Mouse (Mus musculus): ENCODE measurements at regions not wholly inside any gene's neighbourhood (a gene's known extent, or its start where the extent isn't known, plus 50 kb on each side); places are given as distances from the start of the nearest gene placed in this dataset.

- no peaks in the 10 kb centered on the region for H3K9me3 ChIP-seq
- H3K27me3 ChIP-seq (replicated peaks) = no peaks in the 10 kb centered on the region
- no peaks in the 10 kb centered on the region for H3K36me3 ChIP-seq
- no peak overlapping the region for H3K9ac ChIP-seq
- WGBS = 80% methylated on average over 4 of the region's 4 CpGs
- no peak overlapping the region for H3K27ac ChIP-seq
- no peak overlapping the region for H3K4me2 ChIP-seq (replicated peaks)
- H3K4me3 ChIP-seq (replicated peaks) = no peak overlapping the region
- ATAC-seq = no peak
- H3K4me1 ChIP-seq (replicated peaks) = no peaks in the 10 kb centered on the region
Observed at GRCm38 (mm10) chr4:9046030-9046429, 807.2 kb upstream of the Car8 start.

- WGBS = 86% methylated on average over 4 of the region's 4 CpGs
- no peaks in the 10 kb centered on the region for H3K4me1 ChIP-seq (replicated peaks)
- no peak overlapping the region for H3K27ac ChIP-seq
- no peak overlapping the region for H3K9ac ChIP-seq
- H3K27me3 ChIP-seq (replicated peaks) = no peaks in the 10 kb centered on the region
- ATAC-seq = no peak
- no peak overlapping the region for H3K4me2 ChIP-seq (replicated peaks)
- H3K4me3 ChIP-seq (replicated peaks) = no peak overlapping the region
- H3K9me3 ChIP-seq = no peaks in the 10 kb centered on the region
- H3K36me3 ChIP-seq = no peaks in the 10 kb centered on the region
Observed at GRCm38 (mm10) chr4:9036005-9036404, 797.2 kb upstream of the Car8 start.

- Histone ChIP-seq H3K9ac (no peak overlapping the region), H3K36me3 (no peaks in the 10 kb centered on the region), H3K4me3 (replicated peaks) (no peak overlapping the region), H3K4me1 (replicated peaks) (no peaks in the 10 kb centered on the region), H3K9me3 (no peaks in the 10 kb centered on the region), H3K4me2 (replicated peaks) (no peak overlapping the region), H3K27me3 (replicated peaks) (no peaks in the 10 kb centered on the region), H3K27ac (no peak overlapping the region)
- 0 out of 2 replicates have a peak, but pooled peaks have one; percentile 17 for ATAC-seq
- WGBS = 60% methylated on average over 4 of the region's 4 CpGs
Observed at GRCm38 (mm10) chr4:9035350-9035749, 796.5 kb upstream of the Car8 start.

- ATAC-seq = no peak
- H3K4me1 ChIP-seq (replicated peaks) = no peaks in the 10 kb centered on the region
Observed at GRCm38 (mm10) chr4:9034280-9034679, 795.4 kb upstream of the Car8 start.

GRCm38 (mm10) chr4:9033106-9033642 is 794.3 kb upstream of the Car8 start:
- no peaks in the 10 kb centered on the region for H3K4me1 ChIP-seq (replicated peaks)
- ATAC-seq = no peak
- no peaks in the 10 kb centered on the region for H3K36me3 ChIP-seq
- H3K9me3 ChIP-seq = no peaks in the 10 kb centered on the region
- H3K27ac ChIP-seq = no peak overlapping the region
- H3K4me2 ChIP-seq (replicated peaks) = no peak overlapping the region
- 86% methylated on average over 6 of the region's 6 CpGs for WGBS
- no peak overlapping the region for H3K9ac ChIP-seq
- H3K4me3 ChIP-seq (replicated peaks) = no peak overlapping the region
- no peaks in the 10 kb centered on the region for H3K27me3 ChIP-seq (replicated peaks)

More at GRCm38 (mm10) chr4:9034280-9034679, 795.4 kb upstream of the Car8 start:
- no peaks in the 10 kb centered on the region for H3K27me3 ChIP-seq (replicated peaks)
- no peaks in the 10 kb centered on the region for H3K9me3 ChIP-seq
- 38% methylated on average over 4 of the region's 4 CpGs for WGBS
- no peak overlapping the region for H3K4me2 ChIP-seq (replicated peaks)
- H3K4me3 ChIP-seq (replicated peaks) = no peak overlapping the region
- H3K9ac ChIP-seq = no peak overlapping the region
- no peaks in the 10 kb centered on the region for H3K36me3 ChIP-seq
- H3K27ac ChIP-seq = no peak overlapping the region

GRCm38 (mm10) chr4:9031634-9032033 is 792.8 kb upstream of the Car8 start:
- no peaks in the 10 kb centered on the region for H3K27me3 ChIP-seq (replicated peaks)
- H3K4me2 ChIP-seq (replicated peaks) = no peak overlapping the region
- no peak for ATAC-seq
- H3K9ac ChIP-seq = no peak overlapping the region
- H3K4me3 ChIP-seq (replicated peaks) = no peak overlapping the region
- no peaks in the 10 kb centered on the region for H3K36me3 ChIP-seq
- no peak overlapping the region for H3K27ac ChIP-seq
- peaks cover 3% of the 10 kb centered on the region; the same call in 1 of the 2 replicates for H3K4me1 ChIP-seq (replicated peaks)
- no peaks in the 10 kb centered on the region for H3K9me3 ChIP-seq
- 58% methylated on average over 6 of the region's 6 CpGs for WGBS

GRCm38 (mm10) chr4:9028946-9029345 is 790.1 kb upstream of the Car8 start:
- H3K27me3 ChIP-seq (replicated peaks) = no peaks in the 10 kb centered on the region
- ATAC-seq = no peak
- peak overlapping the region; percentile 93 for H3K4me2 ChIP-seq (replicated peaks)
- H3K27ac ChIP-seq = no peak overlapping the region
- no peaks in the 10 kb centered on the region for H3K9me3 ChIP-seq
- H3K36me3 ChIP-seq = no peaks in the 10 kb centered on the region
- H3K4me3 ChIP-seq (replicated peaks) = peak overlapping the region; percentile 37
- no peak overlapping the region for H3K9ac ChIP-seq
- 26% methylated on average over 6 of the region's 6 CpGs for WGBS
- peaks cover 8% of the 10 kb centered on the region for H3K4me1 ChIP-seq (replicated peaks)

- no peak overlapping the region for H3K27ac ChIP-seq
- H3K9ac ChIP-seq = peak overlapping the region; percentile 44
- WGBS = 1% methylated on average over 12 of the region's 12 CpGs
Observed at GRCm38 (mm10) chr4:9028475-9028874, 789.6 kb upstream of the Car8 start.

GRCm38 (mm10) chr4:9027798-9028404 is 789.1 kb upstream of the Car8 start:
- Histone ChIP-seq H3K36me3 (no peaks in the 10 kb centered on the region), H3K4me1 (replicated peaks) (peaks cover 8% of the 10 kb centered on the region), H3K4me3 (replicated peaks) (peak overlapping the region; percentile 37), H3K9me3 (no peaks in the 10 kb centered on the region), H3K27ac (no peak overlapping the region), H3K4me2 (replicated peaks) (peak overlapping the region; percentile 93), H3K9ac (peak overlapping the region; percentile 44), H3K27me3 (replicated peaks) (no peaks in the 10 kb centered on the region)
- WGBS = under 1% methylated on average over 30 of the region's 30 CpGs
- peak; percentile 91 for ATAC-seq

More at GRCm38 (mm10) chr4:9028475-9028874, 789.6 kb upstream of the Car8 start:
- no peaks in the 10 kb centered on the region for H3K27me3 ChIP-seq (replicated peaks)
- H3K4me1 ChIP-seq (replicated peaks) = peaks cover 8% of the 10 kb centered on the region
- H3K4me2 ChIP-seq (replicated peaks) = peak overlapping the region; percentile 93
- no peak for ATAC-seq
- H3K36me3 ChIP-seq = no peaks in the 10 kb centered on the region
- H3K9me3 ChIP-seq = no peaks in the 10 kb centered on the region
- peak overlapping the region; percentile 37 for H3K4me3 ChIP-seq (replicated peaks)

- WGBS = 5% methylated on average over 7 of the region's 7 CpGs
- Histone ChIP-seq H3K9me3 (no peaks in the 10 kb centered on the region), H3K27ac (no peak overlapping the region), H3K9ac (no peak overlapping the region), H3K27me3 (replicated peaks) (no peaks in the 10 kb centered on the region), H3K4me1 (replicated peaks) (peaks cover 8% of the 10 kb centered on the region), H3K4me2 (replicated peaks) (peak overlapping the region; percentile 93; the same call in 1 of the 2 replicates), H3K36me3 (no peaks in the 10 kb centered on the region), H3K4me3 (replicated peaks) (no peak overlapping the region)
- ATAC-seq = peak; percentile 77
Observed at GRCm38 (mm10) chr4:9027383-9027782, 788.5 kb upstream of the Car8 start.

GRCm38 (mm10) chr4:9026841-9027240 is 788.0 kb upstream of the Car8 start:
- Histone ChIP-seq H3K4me2 (replicated peaks) (no peak overlapping the region), H3K36me3 (no peaks in the 10 kb centered on the region), H3K4me1 (replicated peaks) (peaks cover 8% of the 10 kb centered on the region), H3K27me3 (replicated peaks) (no peaks in the 10 kb centered on the region), H3K9ac (no peak overlapping the region), H3K27ac (no peak overlapping the region), H3K4me3 (replicated peaks) (no peak overlapping the region), H3K9me3 (no peaks in the 10 kb centered on the region)
- no peak for ATAC-seq
- 75% methylated on average over 16 of the region's 16 CpGs for WGBS

- H3K4me1 ChIP-seq (replicated peaks) = peaks cover 8% of the 10 kb centered on the region
- H3K4me2 ChIP-seq (replicated peaks) = no peak overlapping the region
- H3K9me3 ChIP-seq = no peaks in the 10 kb centered on the region
- peak; percentile 78 for ATAC-seq
- H3K27ac ChIP-seq = peak overlapping the region; percentile 58
- no peak overlapping the region for H3K9ac ChIP-seq
- 62% methylated on average over 8 of the region's 8 CpGs for WGBS
- H3K36me3 ChIP-seq = no peaks in the 10 kb centered on the region
- H3K27me3 ChIP-seq (replicated peaks) = no peaks in the 10 kb centered on the region
- no peak overlapping the region for H3K4me3 ChIP-seq (replicated peaks)
Observed at GRCm38 (mm10) chr4:9025821-9026470, 787.1 kb upstream of the Car8 start.
